Mouse (Mus musculus): ENCODE results near the gene Pde7b. TPM values are rescaled to one million over a fixed set of nuclear protein-coding genes. Genes with fewer than 3 reads are reported as not detected.

Gene Pde7b
- polyA plus RNA-seq, 1 experiment from 2014 or later, result 11.5 TPM

GRCm38 (mm10) chr10:20585959-20586358 lies 138.9 kb downstream of the Pde7b start:
- Histone ChIP-seq H3K9me3 (replicated peaks) (no peaks in the 10 kb centered on the region), H3K27me3 (no peaks in the 10 kb centered on the region), H3K27ac (replicated peaks) (no peak overlapping the region), H3K4me1 (no peaks in the 10 kb centered on the region), H3K4me2 (replicated peaks) (no peak overlapping the region), H3K36me3 (no peaks in the 10 kb centered on the region), H3K4me3 (replicated peaks) (no peak overlapping the region), H3K9ac (no peak overlapping the region)
- no peak for ATAC-seq (ENCODE audit: insufficient number of reproducible peaks, low FRiP score, low TSS enrichment, low read depth)
- WGBS, result 59% methylated on average over 4 of the region's 4 CpGs

GRCm38 (mm10) chr10:20575002-20575401 lies 149.9 kb downstream of the Pde7b start:
- H3K4me3 ChIP-seq (replicated peaks), result no peak overlapping the region
- no peak overlapping the region for H3K27ac ChIP-seq (replicated peaks)
- no peak overlapping the region for H3K9ac ChIP-seq
- no peaks in the 10 kb centered on the region for H3K27me3 ChIP-seq
- H3K4me1 ChIP-seq, result no peaks in the 10 kb centered on the region
- 95% methylated on average over 11 of the region's 11 CpGs for WGBS
- no peaks in the 10 kb centered on the region for H3K36me3 ChIP-seq
- H3K9me3 ChIP-seq (replicated peaks), result no peaks in the 10 kb centered on the region
- H3K4me2 ChIP-seq (replicated peaks), result no peak overlapping the region
- no peak for ATAC-seq (ENCODE audit: insufficient number of reproducible peaks, low FRiP score, low TSS enrichment, low read depth)

GRCm38 (mm10) chr10:20574414-20574813 lies 150.5 kb downstream of the Pde7b start:
- Histone ChIP-seq H3K27me3 (no peaks in the 10 kb centered on the region), H3K9ac (no peak overlapping the region), H3K4me2 (replicated peaks) (no peak overlapping the region), H3K4me1 (no peaks in the 10 kb centered on the region), H3K36me3 (no peaks in the 10 kb centered on the region), H3K4me3 (replicated peaks) (no peak overlapping the region), H3K27ac (replicated peaks) (no peak overlapping the region), H3K9me3 (replicated peaks) (no peaks in the 10 kb centered on the region)
- ATAC-seq (ENCODE audit: insufficient number of reproducible peaks, low FRiP score, low TSS enrichment, low read depth), result no peak
- 72% methylated on average over 1 of the region's 1 CpGs for WGBS

- Histone ChIP-seq H3K27me3 (no peaks in the 10 kb centered on the region), H3K4me3 (replicated peaks) (no peak overlapping the region), H3K4me2 (replicated peaks) (no peak overlapping the region), H3K9ac (no peak overlapping the region), H3K4me1 (no peaks in the 10 kb centered on the region), H3K36me3 (no peaks in the 10 kb centered on the region), H3K9me3 (replicated peaks) (no peaks in the 10 kb centered on the region), H3K27ac (replicated peaks) (no peak overlapping the region; the same call in 1 of the 2 replicates)
- WGBS, result 56% methylated on average over 2 of the region's 2 CpGs
- no peak for ATAC-seq (ENCODE audit: insufficient number of reproducible peaks, low FRiP score, low TSS enrichment, low read depth)
Measured at GRCm38 (mm10) chr10:20571521-20571920, 153.4 kb downstream of the Pde7b start.

GRCm38 (mm10) chr10:20568630-20569029 lies 156.2 kb downstream of the Pde7b start:
- 63% methylated on average over 6 of the region's 6 CpGs for WGBS
- ATAC-seq (ENCODE audit: insufficient number of reproducible peaks, low FRiP score, low TSS enrichment, low read depth), result peak; percentile 57; the same call in 1 of the 2 replicates

GRCm38 (mm10) chr10:20567684-20568236 lies 157.1 kb downstream of the Pde7b start:
- Histone ChIP-seq H3K27me3 (no peaks in the 10 kb centered on the region), H3K4me3 (replicated peaks) (no peak overlapping the region), H3K9ac (no peak overlapping the region), H3K27ac (replicated peaks) (no peak overlapping the region), H3K36me3 (no peaks in the 10 kb centered on the region), H3K4me2 (replicated peaks) (no peak overlapping the region), H3K4me1 (no peaks in the 10 kb centered on the region), H3K9me3 (replicated peaks) (no peaks in the 10 kb centered on the region)
- WGBS, result 81% methylated on average over 5 of the region's 5 CpGs
- ATAC-seq (ENCODE audit: insufficient number of reproducible peaks, low FRiP score, low TSS enrichment, low read depth), result no peak

More at GRCm38 (mm10) chr10:20568630-20569029, 156.2 kb downstream of the Pde7b start:
- H3K27me3 ChIP-seq, result no peaks in the 10 kb centered on the region
- no peaks in the 10 kb centered on the region for H3K9me3 ChIP-seq (replicated peaks)
- H3K27ac ChIP-seq (replicated peaks), result no peak overlapping the region
- H3K36me3 ChIP-seq, result no peaks in the 10 kb centered on the region
- no peak overlapping the region for H3K4me2 ChIP-seq (replicated peaks)
- H3K4me1 ChIP-seq, result no peaks in the 10 kb centered on the region
- H3K4me3 ChIP-seq (replicated peaks), result no peak overlapping the region
- no peak overlapping the region for H3K9ac ChIP-seq

GRCm38 (mm10) chr10:20556477-20556876 lies 168.4 kb downstream of the Pde7b start:
- 0 out of 2 replicates have a peak overlapping the region, but pooled peaks have one; percentile 1 for H3K4me2 ChIP-seq (replicated peaks)
- H3K36me3 ChIP-seq, result no peaks in the 10 kb centered on the region
- H3K27ac ChIP-seq (replicated peaks), result peak overlapping the region; percentile 53
- no peaks in the 10 kb centered on the region for H3K9me3 ChIP-seq (replicated peaks)
- no peak overlapping the region for H3K9ac ChIP-seq
- ATAC-seq (ENCODE audit: insufficient number of reproducible peaks, low FRiP score, low TSS enrichment, low read depth), result no peak
- H3K4me3 ChIP-seq (replicated peaks), result no peak overlapping the region
- WGBS, result 20% methylated on average over 7 of the region's 7 CpGs
- H3K4me1 ChIP-seq, result peaks cover 17% of the 10 kb centered on the region
- no peaks in the 10 kb centered on the region for H3K27me3 ChIP-seq

GRCm38 (mm10) chr10:20551341-20551740 lies 173.5 kb downstream of the Pde7b start:
- no peak for ATAC-seq (ENCODE audit: insufficient number of reproducible peaks, low FRiP score, low TSS enrichment, low read depth)
- Histone ChIP-seq H3K27me3 (no peaks in the 10 kb centered on the region), H3K36me3 (no peaks in the 10 kb centered on the region), H3K4me2 (replicated peaks) (no peak overlapping the region), H3K9ac (no peak overlapping the region), H3K27ac (replicated peaks) (no peak overlapping the region), H3K4me1 (peaks cover 37% of the 10 kb centered on the region), H3K9me3 (replicated peaks) (no peaks in the 10 kb centered on the region), H3K4me3 (replicated peaks) (no peak overlapping the region)

GRCm38 (mm10) chr10:20550771-20551170 lies 174.1 kb downstream of the Pde7b start:
- Histone ChIP-seq H3K9me3 (replicated peaks) (no peaks in the 10 kb centered on the region), H3K27me3 (no peaks in the 10 kb centered on the region), H3K27ac (replicated peaks) (no peak overlapping the region), H3K4me3 (replicated peaks) (no peak overlapping the region), H3K9ac (no peak overlapping the region), H3K4me1 (peaks cover 35% of the 10 kb centered on the region), H3K4me2 (replicated peaks) (no peak overlapping the region), H3K36me3 (no peaks in the 10 kb centered on the region)
- ATAC-seq (ENCODE audit: insufficient number of reproducible peaks, low FRiP score, low TSS enrichment, low read depth), result no peak
- 39% methylated on average over 3 of the region's 3 CpGs for WGBS

- 68% methylated on average over 5 of the region's 5 CpGs for WGBS
- no peak overlapping the region for H3K4me2 ChIP-seq (replicated peaks)
- ATAC-seq (ENCODE audit: insufficient number of reproducible peaks, low FRiP score, low TSS enrichment, low read depth), result no peak
Measured at GRCm38 (mm10) chr10:20550161-20550560, 174.7 kb downstream of the Pde7b start.

GRCm38 (mm10) chr10:20548833-20549710 lies 175.8 kb downstream of the Pde7b start:
- WGBS, result 33% methylated on average over 13 of the region's 13 CpGs
- H3K4me3 ChIP-seq (replicated peaks), result peak overlapping the region; percentile 43; the same call in 1 of the 2 replicates
- H3K4me1 ChIP-seq, result peaks cover 35% of the 10 kb centered on the region
- H3K27me3 ChIP-seq, result no peaks in the 10 kb centered on the region
- peak overlapping the region; percentile 85 for H3K27ac ChIP-seq (replicated peaks)
- no peak for ATAC-seq (ENCODE audit: insufficient number of reproducible peaks, low FRiP score, low TSS enrichment, low read depth)
- no peaks in the 10 kb centered on the region for H3K36me3 ChIP-seq
- peak overlapping the region; percentile 60 for H3K4me2 ChIP-seq (replicated peaks)
- no peaks in the 10 kb centered on the region for H3K9me3 ChIP-seq (replicated peaks)
- H3K9ac ChIP-seq, result no peak overlapping the region

More at GRCm38 (mm10) chr10:20550161-20550560, 174.7 kb downstream of the Pde7b start:
- Histone ChIP-seq H3K27me3 (no peaks in the 10 kb centered on the region), H3K4me1 (peaks cover 35% of the 10 kb centered on the region), H3K36me3 (no peaks in the 10 kb centered on the region), H3K9ac (no peak overlapping the region), H3K4me3 (replicated peaks) (no peak overlapping the region), H3K27ac (replicated peaks) (no peak overlapping the region), H3K9me3 (replicated peaks) (no peaks in the 10 kb centered on the region)
